Mouse (Mus musculus) thymus, adult 2 months (tissue): ENCODE data around the gene Khdrbs2.

ENCODE experiments used
- CTCF ChIP-seq: fragments of 200-500 bp; IDR thresholded peaks from 2 replicates; pipeline ENCODE4 v1.5.1; 2012; ENCODE audit warnings: mild to moderate bottlenecking, control low read depth, low read length, moderate library complexity, borderline replicate concordance; ENCODE audit not compliant: control insufficient read depth, poor library complexity, insufficient read depth; ENCODE audit errors: extremely low read depth
- POLR2A ChIP-seq: fragments of 200-500 bp; IDR thresholded peaks from 2 replicates; pipeline ENCODE4 v1.6.1; 2012; ENCODE audit warnings: mild to moderate bottlenecking, low read length, control low read depth, moderate library complexity; ENCODE audit not compliant: control insufficient read depth, poor library complexity, insufficient read depth; ENCODE audit errors: extremely low read depth

- TF ChIP-seq POLR2A (no peak), CTCF (no peak)
These were observed 166.6 kb downstream of the Khdrbs2 start for GRCm38 (mm10) chr1:32339108-32339507.
